In genomic region chr11:101081659-101082058, GRCm38 (mm10) we compare ENCODE assay signal across 7 mouse cellular contexts. TPM values are rescaled to one million over a fixed set of nuclear protein-coding genes. Genes with fewer than 3 reads are reported as not detected.
DNase-seq lines count a peak whose midpoint lies in the region; ATAC-seq and TF ChIP-seq lines count a peak whose summit lies in the region.

No protein-coding gene starts in this region.

- no peak for TF ChIP-seq POLR2A in limb, embryonic 14.5 days (IDR thresholded peaks at IDR 0.05; ENCODE audit: borderline replicate concordance, extremely low read depth, insufficient read depth, insufficient read length)

- WGBS in lung, postnatal 0 days: 5% methylated on average over 10 of the region's 10 CpGs
- WGBS in forebrain, embryonic 10.5 days: 6% methylated on average over 10 of the region's 10 CpGs
- 8% methylated on average over 10 of the region's 10 CpGs for WGBS in limb, embryonic 14.5 days
- 6% methylated on average over 10 of the region's 10 CpGs for WGBS in stomach, embryonic 15.5 days

- peaks cover 15% of the 10 kb centered on the region for H3K27me3 ChIP-seq in lung, postnatal 0 days (replicated peaks; ENCODE audit: insufficient read depth, low read length)
- peaks cover 54% of the 10 kb centered on the region for H3K27me3 ChIP-seq in forebrain, embryonic 10.5 days (ENCODE audit: poor library complexity, severe bottlenecking)
- peaks cover 34% of the 10 kb centered on the region for H3K27me3 ChIP-seq in limb, embryonic 14.5 days (ENCODE audit: control insufficient read depth, insufficient read depth, low read length)
- H3K27me3 ChIP-seq in stomach, embryonic 15.5 days (replicated peaks): peaks cover 43% of the 10 kb centered on the region

- no peak for TF ChIP-seq EP300 in lung, postnatal 0 days (IDR thresholded peaks at IDR 0.05)

- DNase-seq in lung, postnatal 0 days (ENCODE audit: low spot score): peak; percentile 26
- no peak for DNase-seq in lung, postnatal 14 days
- no peak for DNase-seq in forebrain, embryonic 10.5 days (ENCODE audit: extremely low spot score, low spot score)
- no peak for DNase-seq in limb, embryonic 14.5 days (ENCODE audit: low spot score)
- no peak for DNase-seq in layer of hippocampus, adult 18-20 months (ENCODE audit: low spot score in 2 of 2)

- no peak for ATAC-seq in lung, postnatal 0 days
- ATAC-seq in limb, embryonic 14.5 days (ENCODE audit: low FRiP score, low read depth): no peak
- no peak for ATAC-seq in stomach, embryonic 15.5 days (ENCODE audit: insufficient read depth, low FRiP score, low read depth)
- ATAC-seq in monocyte, adult 5-6 weeks (replicated peaks; ENCODE audit: insufficient number of reproducible peaks, low FRiP score, low TSS enrichment, poor library complexity, severe bottlenecking): no peak

- no peaks in the 10 kb centered on the region for H3K36me3 ChIP-seq in lung, postnatal 0 days (ENCODE audit: insufficient read depth, low read length)
- H3K36me3 ChIP-seq in forebrain, embryonic 10.5 days (replicated peaks): peaks cover 27% of the 10 kb centered on the region
- H3K36me3 ChIP-seq in limb, embryonic 14.5 days (ENCODE audit: control insufficient read depth, insufficient read depth, low read length): peaks cover 6% of the 10 kb centered on the region; the same call in 1 of the 2 replicates
- no peaks in the 10 kb centered on the region for H3K36me3 ChIP-seq in stomach, embryonic 15.5 days

- H3K27ac ChIP-seq in lung, postnatal 0 days (ENCODE audit: low read length): peak overlapping the region; percentile 92
- peak overlapping the region; percentile 93; the same call in 1 of the 2 replicates for H3K27ac ChIP-seq in forebrain, embryonic 10.5 days
- no peak overlapping the region for H3K27ac ChIP-seq in limb, embryonic 14.5 days (replicated peaks; ENCODE audit: low read depth, low read length)
- H3K27ac ChIP-seq in stomach, embryonic 15.5 days: peak overlapping the region; percentile 92

- H3K4me3 ChIP-seq in lung, postnatal 0 days (ENCODE audit: low read depth, low read length): peak overlapping the region; percentile 56
- H3K4me3 ChIP-seq in forebrain, embryonic 10.5 days: peak overlapping the region; percentile 91
- H3K4me3 ChIP-seq in limb, embryonic 14.5 days (replicated peaks; ENCODE audit: low read length): peak overlapping the region; percentile 67
- H3K4me3 ChIP-seq in stomach, embryonic 15.5 days (replicated peaks): peak overlapping the region; percentile 88

- H3K4me2 ChIP-seq in lung, postnatal 0 days (replicated peaks; ENCODE audit: low read depth, low read length): peak overlapping the region; percentile 90
- H3K4me2 ChIP-seq in limb, embryonic 14.5 days (replicated peaks; ENCODE audit: low read depth, low read length, severe bottlenecking): peak overlapping the region; percentile 92
- H3K4me2 ChIP-seq in stomach, embryonic 15.5 days: peak overlapping the region; percentile 84

- 0 out of 2 replicates have a peak overlapping the region, but pooled peaks have one; percentile 6 for H3K9ac ChIP-seq in lung, postnatal 0 days (replicated peaks; ENCODE audit: low read depth)
- peak overlapping the region; percentile 35 for H3K9ac ChIP-seq in limb, embryonic 14.5 days (ENCODE audit: low read depth, low read length, severe bottlenecking)
- H3K9ac ChIP-seq in stomach, embryonic 15.5 days: peak overlapping the region; percentile 37; the same call in 1 of the 2 replicates

- H3K4me1 ChIP-seq in lung, postnatal 0 days (ENCODE audit: insufficient read depth, low read depth, low read length): peaks cover 14% of the 10 kb centered on the region
- peaks cover 50% of the 10 kb centered on the region for H3K4me1 ChIP-seq in forebrain, embryonic 10.5 days
- peaks cover 18% of the 10 kb centered on the region for H3K4me1 ChIP-seq in limb, embryonic 14.5 days (ENCODE audit: control insufficient read depth, insufficient read depth, low read length)
- peaks cover 36% of the 10 kb centered on the region for H3K4me1 ChIP-seq in stomach, embryonic 15.5 days

- TF ChIP-seq CTCF in lung, postnatal 0 days (IDR thresholded peaks at IDR 0.05): no peak

- H3K9me3 ChIP-seq in lung, postnatal 0 days (ENCODE audit: low read length): no peaks in the 10 kb centered on the region
- no peaks in the 10 kb centered on the region for H3K9me3 ChIP-seq in forebrain, embryonic 10.5 days
- H3K9me3 ChIP-seq in limb, embryonic 14.5 days (ENCODE audit: control insufficient read depth, low read length): no peaks in the 10 kb centered on the region
- no peaks in the 10 kb centered on the region for H3K9me3 ChIP-seq in stomach, embryonic 15.5 days

RNA-seq across cellular contexts. Expression of gene Coasy, which starts 0.7 kb away (rescaled TPM):
- 30.5 TPM in 2 replicates for polyA plus RNA-seq in lung, postnatal 0 days (2015; fragmentation: Nextera tagmentation; extraction: Ambion mirVana)
- polyA plus RNA-seq in forebrain, embryonic 10.5 days (2016; fragmentation: Nextera tagmentation; extraction: Ambion mirVana): 51.4 and 53.3 TPM in 2 replicates
- 49.1 and 64.3 TPM in 2 replicates for polyA plus RNA-seq in limb, embryonic 14.5 days (2012; rRNA removed)
- 41.9 and 43.3 TPM in 2 replicates for polyA plus RNA-seq in limb, embryonic 14.5 days (2014; fragmentation: Nextera tagmentation; extraction: Ambion mirVana)
- 38.5 and 41.5 TPM in 2 replicates for polyA plus RNA-seq in stomach, embryonic 15.5 days (2015; fragmentation: Nextera tagmentation; extraction: Ambion mirVana)
- 10 to 100 TPM; 24.5 to 25.7 TPM for total RNA-seq in layer of hippocampus, adult 18-20 months (2021)
- 11.4 to 16.6 TPM (median 16.1 TPM) in 3 replicates for total RNA-seq in monocyte, adult 5-6 weeks (2017)

RNA-seq across cellular contexts. Expression of gene Hsd17b1, which starts 3.4 kb away (rescaled TPM):
- polyA plus RNA-seq in lung, postnatal 0 days (2015; fragmentation: Nextera tagmentation; extraction: Ambion mirVana): 0.10 and 0.17 TPM in 2 replicates
- 0.10 and 0.11 TPM in 2 replicates for polyA plus RNA-seq in forebrain, embryonic 10.5 days (2016; fragmentation: Nextera tagmentation; extraction: Ambion mirVana)
- 0.23 and 0.42 TPM in 2 replicates for polyA plus RNA-seq in limb, embryonic 14.5 days (2012; rRNA removed)
- not detected in 2 replicates for polyA plus RNA-seq in limb, embryonic 14.5 days (2014; fragmentation: Nextera tagmentation; extraction: Ambion mirVana)
- polyA plus RNA-seq in stomach, embryonic 15.5 days (2015; fragmentation: Nextera tagmentation; extraction: Ambion mirVana): 0.13 and 0.26 TPM in 2 replicates
- total RNA-seq in layer of hippocampus, adult 18-20 months (2021): 1 to 10 TPM in 1 of 2 experiments, under 1 TPM in 1; 0.66 to 1.5 TPM
- total RNA-seq in monocyte, adult 5-6 weeks (2017): 0.68 TPM in 1 of 3 replicates, not detected in the others

RNA-seq across cellular contexts. Expression of gene Mlx, which starts 5.4 kb away (rescaled TPM):
- polyA plus RNA-seq in lung, postnatal 0 days (2015; fragmentation: Nextera tagmentation; extraction: Ambion mirVana): 42.5 and 44.5 TPM in 2 replicates
- 37.3 and 41.1 TPM in 2 replicates for polyA plus RNA-seq in forebrain, embryonic 10.5 days (2016; fragmentation: Nextera tagmentation; extraction: Ambion mirVana)
- polyA plus RNA-seq in limb, embryonic 14.5 days (2012; rRNA removed): 40.2 and 61.6 TPM in 2 replicates
- 42.4 and 44.4 TPM in 2 replicates for polyA plus RNA-seq in limb, embryonic 14.5 days (2014; fragmentation: Nextera tagmentation; extraction: Ambion mirVana)
- 50.7 and 54.5 TPM in 2 replicates for polyA plus RNA-seq in stomach, embryonic 15.5 days (2015; fragmentation: Nextera tagmentation; extraction: Ambion mirVana)
- total RNA-seq in layer of hippocampus, adult 18-20 months (2021): 10 to 100 TPM; 41.6 to 44.3 TPM
- 61.7 to 74.7 TPM (median 71.4 TPM) in 3 replicates for total RNA-seq in monocyte, adult 5-6 weeks (2017)

RNA-seq across cellular contexts. Expression of gene Naglu, which starts 11.8 kb away (rescaled TPM):
- 18.9 and 21.9 TPM in 2 replicates for polyA plus RNA-seq in lung, postnatal 0 days (2015; fragmentation: Nextera tagmentation; extraction: Ambion mirVana)
- 8.2 and 9.3 TPM in 2 replicates for polyA plus RNA-seq in forebrain, embryonic 10.5 days (2016; fragmentation: Nextera tagmentation; extraction: Ambion mirVana)
- polyA plus RNA-seq in limb, embryonic 14.5 days (2012; rRNA removed): 12.8 and 18.5 TPM in 2 replicates
- polyA plus RNA-seq in limb, embryonic 14.5 days (2014; fragmentation: Nextera tagmentation; extraction: Ambion mirVana): 9.8 and 10.3 TPM in 2 replicates
- polyA plus RNA-seq in stomach, embryonic 15.5 days (2015; fragmentation: Nextera tagmentation; extraction: Ambion mirVana): 17.0 and 17.9 TPM in 2 replicates
- total RNA-seq in layer of hippocampus, adult 18-20 months (2021): 1 to 10 TPM; 6.9 to 8.6 TPM
- 5.6 to 14.8 TPM (median 9.9 TPM) in 3 replicates for total RNA-seq in monocyte, adult 5-6 weeks (2017)

RNA-seq across cellular contexts. Expression of gene Psmc3ip, which starts 13.6 kb away (rescaled TPM):
- 9.8 and 10.4 TPM in 2 replicates for polyA plus RNA-seq in lung, postnatal 0 days (2015; fragmentation: Nextera tagmentation; extraction: Ambion mirVana)
- 78.1 and 96.4 TPM in 2 replicates for polyA plus RNA-seq in forebrain, embryonic 10.5 days (2016; fragmentation: Nextera tagmentation; extraction: Ambion mirVana)
- polyA plus RNA-seq in limb, embryonic 14.5 days (2012; rRNA removed): 15.7 and 24.3 TPM in 2 replicates
- 32.9 and 36.5 TPM in 2 replicates for polyA plus RNA-seq in limb, embryonic 14.5 days (2014; fragmentation: Nextera tagmentation; extraction: Ambion mirVana)
- 26.9 and 27.6 TPM in 2 replicates for polyA plus RNA-seq in stomach, embryonic 15.5 days (2015; fragmentation: Nextera tagmentation; extraction: Ambion mirVana)
- 1 to 10 TPM; 3.4 to 5.4 TPM for total RNA-seq in layer of hippocampus, adult 18-20 months (2021)
- 5.0 to 6.2 TPM in 2 of 3 replicates, not detected in the other for total RNA-seq in monocyte, adult 5-6 weeks (2017)
